Mouse (Mus musculus) limb, embryonic 12.5 days (tissue): ENCODE data around the gene Ano6. TPM values are rescaled to one million over a fixed set of nuclear protein-coding genes. Genes with fewer than 3 reads are reported as not detected.
"Not testable (repeated sequence)": the region's sequence is repeated elsewhere in the genome, so short reads cannot be mapped to it uniquely, and the experiment has no call there.

ENCODE experiments used
- ATAC-seq: fragments of 200-750 bp; cut with Nextera tagmentation; 2 replicates; pipeline ENCODE4 v1.8.0; 2017; ENCODE audit warnings: low read depth, moderate TSS enrichment; ENCODE audit not compliant: insufficient number of reproducible peaks, insufficient read depth, low FRiP score, low TSS enrichment
- H3K27ac ChIP-seq: fragments of 300-500 bp; sonication (generic); 2 replicates; pipeline ENCODE4 v1.5.1; 2016; ENCODE audit warnings: mild to moderate bottlenecking, moderate library complexity
- H3K27me3 ChIP-seq: fragments of 300-500 bp; sonication (generic); 2 replicates; pipeline ENCODE4 v1.6.1; 2016; ENCODE audit warnings: mild to moderate bottlenecking, moderate library complexity
- H3K36me3 ChIP-seq: fragments of 300-500 bp; sonication (generic); 2 replicates; pipeline ENCODE4 v1.6.1; 2016; ENCODE audit warnings: mild to moderate bottlenecking, moderate library complexity
- H3K4me1 ChIP-seq: fragments of 300-500 bp; sonication (generic); replicated peaks from 2 replicates; pipeline ENCODE4 v1.6.1; 2016
- H3K4me2 ChIP-seq: fragments of 300-500 bp; sonication (generic); 2 replicates; pipeline ENCODE4 v1.6.1; 2016; ENCODE audit warnings: mild to moderate bottlenecking, moderate library complexity
- H3K4me3 ChIP-seq: fragments of 300-500 bp; sonication (generic); replicated peaks from 2 replicates; pipeline ENCODE4 v1.5.1; 2016; ENCODE audit warnings: mild to moderate bottlenecking
- H3K9ac ChIP-seq: fragments of 300-500 bp; sonication (generic); replicated peaks from 2 replicates; pipeline ENCODE4 v1.6.1; 2016; ENCODE audit warnings: mild to moderate bottlenecking, moderate library complexity
- H3K9me3 ChIP-seq: fragments of 300-500 bp; sonication (generic); 2 replicates; pipeline ENCODE4 v1.6.1; 2016; ENCODE audit warnings: mild to moderate bottlenecking, moderate library complexity
- WGBS: fragments of 180-500 bp; shearing (Covaris S2); methylation state at CpG from one replicate; pipeline ENCODE4 v1.1.7; 2016; 5-methylcytosine and 5-hydroxymethylcytosine counted together
- polyA plus RNA-seq: library from polyadenylated mRNA; unstranded; fragments of >200 nt; fragmentation: Nextera tagmentation; extraction: Ambion mirVana; gene quantifications from 2 replicates; pipeline ENCODE4 v1.2.1, GENCODE M21; 2016

Ano6 gene
- polyA plus RNA-seq, 1 experiment from 2014 or later = 47.3 TPM

DNA sequence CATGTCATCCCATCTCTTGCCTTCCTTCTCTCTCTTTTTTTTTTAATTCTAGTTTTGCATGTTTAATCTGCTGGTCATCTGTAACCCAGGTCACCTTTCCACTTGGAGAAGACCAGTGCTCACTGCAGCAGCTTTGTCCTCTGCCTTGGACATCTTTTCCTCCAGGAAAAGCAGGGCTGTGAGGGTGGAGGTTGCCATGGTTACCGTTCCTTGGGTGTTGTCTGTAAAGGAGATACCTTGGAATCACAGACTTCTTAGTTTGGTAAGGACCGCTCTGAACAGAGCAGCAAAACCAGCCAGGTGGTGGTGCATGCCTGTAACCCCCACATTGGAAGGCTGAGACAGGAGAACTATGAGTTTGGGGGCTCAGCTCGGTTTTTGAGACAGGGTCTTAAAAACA is 26.9 kb downstream of the Ano6 start:
- Histone ChIP-seq H3K4me1 (peaks cover 6% of the 10 kb centered on the region), H3K4me3 (no peak overlapping the region), H3K27ac (no peak overlapping the region), H3K9me3 (no peaks in the 10 kb centered on the region), H3K9ac (no peak overlapping the region), H3K36me3 (peaks cover 9% of the 10 kb centered on the region), H3K27me3 (no peaks in the 10 kb centered on the region), H3K4me2 (no peak overlapping the region)
- ATAC-seq = no peak
- 81% methylated on average over 3 of the region's 3 CpGs for WGBS

DNA sequence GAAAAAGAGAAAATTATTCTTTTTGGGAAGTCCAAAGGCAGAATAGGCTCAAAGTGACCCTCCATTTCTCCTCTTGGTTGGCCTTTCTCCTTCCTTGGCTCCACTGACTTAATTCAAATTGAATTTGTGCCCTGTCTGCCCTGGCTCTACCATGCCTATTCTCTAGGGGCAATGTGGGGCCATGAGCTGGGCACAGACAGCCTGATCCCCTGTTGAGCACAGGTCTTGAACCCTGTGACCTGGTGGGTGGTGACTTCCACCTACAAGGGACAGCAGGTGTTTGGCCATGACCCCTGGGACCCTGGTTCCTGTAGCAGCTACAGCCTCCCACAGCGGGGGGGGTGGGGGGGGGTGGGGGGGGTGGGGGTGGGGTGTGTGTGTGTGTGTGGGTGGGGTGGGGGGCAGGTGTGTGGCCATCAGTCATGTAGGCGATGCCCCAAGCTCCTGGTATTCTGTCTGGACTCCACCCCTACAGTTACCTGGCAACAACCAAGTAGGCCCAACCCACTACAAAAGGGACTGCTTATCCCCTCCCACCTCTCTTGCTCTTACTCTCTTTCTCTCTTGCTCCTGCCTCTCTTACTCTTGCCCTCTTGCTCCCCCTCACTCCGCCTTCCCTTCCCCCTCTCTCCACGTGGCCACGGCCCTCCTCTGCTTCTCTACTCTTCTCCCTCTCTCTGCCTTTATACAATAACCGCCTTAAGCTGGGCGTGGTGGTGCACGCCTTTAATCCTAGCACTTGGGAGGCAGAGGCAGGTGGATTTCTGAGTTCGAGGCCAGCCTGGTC is 28.8 kb downstream of the Ano6 start:
- H3K4me2 ChIP-seq = no peak overlapping the region
- peaks cover 13% of the 10 kb centered on the region for H3K4me1 ChIP-seq
- H3K27me3 ChIP-seq = no peaks in the 10 kb centered on the region
- H3K27ac ChIP-seq = no peak overlapping the region
- H3K9ac ChIP-seq = no peak overlapping the region
- H3K36me3 ChIP-seq = no peaks in the 10 kb centered on the region; the same call in 1 of the 2 replicates
- no peak overlapping the region for H3K4me3 ChIP-seq
- no peak for ATAC-seq
- H3K9me3 ChIP-seq = no peaks in the 10 kb centered on the region
- WGBS = 85% methylated on average over 8 of the region's 9 CpGs

DNA sequence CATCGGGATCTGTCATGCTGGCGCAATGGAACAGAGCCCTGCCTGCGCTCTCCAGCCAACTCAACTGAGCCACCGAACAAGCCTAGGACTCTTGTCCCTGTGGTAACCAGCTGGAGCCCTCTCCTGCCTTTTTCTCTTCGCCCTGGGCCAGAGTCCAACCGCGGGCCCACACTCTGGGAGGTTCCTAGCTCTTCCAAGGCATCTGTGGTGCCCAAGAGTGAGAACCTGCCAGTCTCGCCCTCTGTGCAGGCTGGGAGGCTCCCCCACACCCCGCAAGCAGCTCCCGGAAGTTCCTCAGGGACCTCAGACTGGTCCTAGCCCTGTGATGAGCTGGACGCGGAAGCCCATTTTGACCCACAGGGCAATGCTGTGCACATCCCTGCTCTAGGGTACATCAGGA is 29.5 kb downstream of the Ano6 start:
- ATAC-seq = no peak

DNA sequence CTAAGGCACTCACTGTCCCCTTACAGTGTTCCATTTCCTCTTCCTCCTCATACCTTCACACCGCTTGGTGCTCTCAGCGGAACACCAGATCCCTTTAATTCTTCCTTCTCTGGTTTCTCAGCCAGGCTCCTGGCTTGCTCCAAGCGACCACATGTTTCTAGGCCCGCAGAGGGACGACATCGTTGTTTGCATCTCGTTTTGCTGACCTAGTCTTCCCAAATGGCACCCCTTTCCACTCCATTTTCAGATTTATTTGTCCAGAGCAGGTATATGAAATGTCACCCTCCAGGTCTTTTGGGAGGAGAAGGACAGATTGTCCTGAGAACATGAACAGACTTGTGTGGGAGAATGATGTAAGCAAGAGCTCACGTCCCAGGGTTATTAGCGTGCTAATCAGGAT is 30.0 kb downstream of the Ano6 start:
- no peak for ATAC-seq
- H3K27ac ChIP-seq = no peak overlapping the region

More for the DNA sequence above, 29.5 kb downstream of the Ano6 start:
- Histone ChIP-seq H3K4me3 (no peak overlapping the region), H3K36me3 (peaks cover 6% of the 10 kb centered on the region; the same call in 1 of the 2 replicates), H3K4me1 (peaks cover 13% of the 10 kb centered on the region), H3K9me3 (no peaks in the 10 kb centered on the region), H3K9ac (no peak overlapping the region), H3K27me3 (no peaks in the 10 kb centered on the region), H3K4me2 (no peak overlapping the region), H3K27ac (no peak overlapping the region)
- 93% methylated on average over 12 of the region's 12 CpGs for WGBS

DNA sequence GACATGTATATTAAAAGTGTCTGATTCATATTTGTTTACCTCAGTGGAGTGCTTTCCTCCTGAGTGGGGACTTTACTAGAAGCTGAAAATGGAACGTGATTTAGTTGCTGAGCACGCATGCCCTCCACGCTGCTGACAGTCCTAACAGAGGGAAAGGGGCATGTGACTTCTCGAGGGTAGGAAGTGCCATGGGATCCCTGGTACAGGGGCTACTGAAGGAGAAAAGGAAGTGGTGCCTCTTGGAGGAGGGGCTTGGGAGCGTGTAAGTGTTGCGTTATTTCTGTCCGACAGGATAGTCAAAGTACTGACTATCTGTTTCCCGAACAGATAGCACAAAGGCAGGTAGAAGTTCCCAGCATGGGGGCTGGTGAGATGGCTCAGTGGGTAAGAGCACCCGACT is 31.5 kb downstream of the Ano6 start:
- Histone ChIP-seq H3K27ac (no peak overlapping the region), H3K4me2 (no peak overlapping the region)

More for the DNA sequence above, 30.0 kb downstream of the Ano6 start:
- no peaks in the 10 kb centered on the region for H3K9me3 ChIP-seq
- no peak overlapping the region for H3K9ac ChIP-seq
- H3K27me3 ChIP-seq = no peaks in the 10 kb centered on the region
- H3K36me3 ChIP-seq = peaks cover 8% of the 10 kb centered on the region; the same call in 1 of the 2 replicates
- H3K4me1 ChIP-seq = peaks cover 13% of the 10 kb centered on the region
- no peak overlapping the region for H3K4me2 ChIP-seq
- no peak overlapping the region for H3K4me3 ChIP-seq
- 74% methylated on average over 9 of the region's 9 CpGs for WGBS

DNA sequence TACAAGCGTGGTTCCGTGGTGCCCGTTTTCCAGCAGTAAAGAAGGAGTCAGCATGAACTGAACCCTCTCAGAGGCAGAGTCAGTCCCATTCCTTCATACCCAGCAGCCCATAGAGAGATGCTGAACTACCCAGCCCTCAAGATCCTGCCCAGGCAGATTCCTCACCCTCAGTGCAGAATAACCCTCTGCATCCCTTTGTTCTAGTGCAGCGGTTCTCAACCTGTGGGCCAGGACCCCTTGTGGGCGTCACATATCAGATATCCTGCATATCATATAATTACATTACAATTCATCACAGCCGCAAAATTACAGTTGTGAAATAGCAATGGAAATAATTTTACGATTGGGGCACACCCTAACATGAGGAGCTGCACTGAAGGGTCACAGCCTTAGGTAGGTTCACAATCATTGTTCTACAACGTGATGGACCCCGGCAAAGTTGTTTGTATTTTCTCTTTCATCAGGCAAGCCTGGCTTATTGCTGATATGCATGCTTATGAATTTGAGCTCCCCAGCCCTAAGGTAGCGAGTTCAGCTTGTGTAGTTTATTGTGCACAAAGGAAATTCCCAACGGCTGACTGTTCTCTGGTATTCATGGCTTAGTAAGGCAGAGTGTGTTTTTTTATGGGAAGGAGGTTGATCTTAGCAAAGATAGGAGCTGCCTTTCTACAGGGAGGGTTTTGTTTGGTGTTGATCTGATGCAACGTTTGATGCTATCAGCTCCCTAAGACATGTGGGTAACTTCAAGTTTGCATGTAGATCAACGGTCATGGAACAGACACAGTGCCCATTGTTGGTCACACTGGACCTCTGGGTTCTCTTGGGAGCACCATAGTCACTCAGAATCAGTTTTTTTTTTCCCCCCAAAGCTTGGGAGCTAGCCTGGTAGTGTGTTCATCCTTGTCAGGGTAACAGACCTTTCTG is 33.0 kb downstream of the Ano6 start:
- no peak overlapping the region for H3K9ac ChIP-seq
- H3K36me3 ChIP-seq = peaks cover 8% of the 10 kb centered on the region; the same call in 1 of the 2 replicates
- WGBS = 87% methylated on average over 13 of the region's 13 CpGs
- no peak overlapping the region for H3K4me3 ChIP-seq
- H3K27ac ChIP-seq = no peak overlapping the region
- H3K4me2 ChIP-seq = no peak overlapping the region
- ATAC-seq = no peak
- no peaks in the 10 kb centered on the region for H3K9me3 ChIP-seq
- H3K4me1 ChIP-seq = peaks cover 29% of the 10 kb centered on the region
- H3K27me3 ChIP-seq = no peaks in the 10 kb centered on the region

More for the DNA sequence above, 31.5 kb downstream of the Ano6 start:
- no peaks in the 10 kb centered on the region for H3K9me3 ChIP-seq
- 94% methylated on average over 9 of the region's 9 CpGs for WGBS
- H3K27me3 ChIP-seq = no peaks in the 10 kb centered on the region
- H3K4me3 ChIP-seq = no peak overlapping the region
- no peak overlapping the region for H3K9ac ChIP-seq
- H3K36me3 ChIP-seq = peaks cover 8% of the 10 kb centered on the region; the same call in 1 of the 2 replicates
- no peak for ATAC-seq
- H3K4me1 ChIP-seq = peaks cover 13% of the 10 kb centered on the region

DNA sequence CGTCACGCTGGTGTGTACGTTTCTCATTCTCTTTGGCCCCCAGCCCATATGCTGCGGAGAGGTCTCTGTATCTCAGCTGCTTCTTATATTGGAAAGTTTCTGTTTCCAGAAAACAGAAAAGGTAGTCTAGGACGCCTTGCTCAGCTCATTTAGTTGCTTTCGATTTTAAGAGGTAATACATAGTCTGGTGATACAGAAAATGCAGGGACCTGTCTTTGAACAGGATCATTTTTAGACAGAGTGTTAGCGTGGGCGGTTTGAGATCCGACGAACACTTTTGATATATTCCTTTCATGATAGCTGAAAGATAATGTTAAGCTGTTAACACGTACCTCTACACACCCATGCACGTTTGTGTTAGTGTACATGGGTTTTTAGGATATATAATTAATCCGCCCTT is 35.9 kb downstream of the Ano6 start:
- ATAC-seq = no peak
- H3K27me3 ChIP-seq = no peaks in the 10 kb centered on the region
- H3K9me3 ChIP-seq = no peaks in the 10 kb centered on the region
- no peak overlapping the region for H3K9ac ChIP-seq
- peaks cover 51% of the 10 kb centered on the region for H3K4me1 ChIP-seq
- H3K4me2 ChIP-seq = no peak overlapping the region
- peaks cover 8% of the 10 kb centered on the region; the same call in 1 of the 2 replicates for H3K36me3 ChIP-seq
- no peak overlapping the region for H3K4me3 ChIP-seq
- no peak overlapping the region for H3K27ac ChIP-seq
- 89% methylated on average over 13 of the region's 13 CpGs for WGBS

DNA sequence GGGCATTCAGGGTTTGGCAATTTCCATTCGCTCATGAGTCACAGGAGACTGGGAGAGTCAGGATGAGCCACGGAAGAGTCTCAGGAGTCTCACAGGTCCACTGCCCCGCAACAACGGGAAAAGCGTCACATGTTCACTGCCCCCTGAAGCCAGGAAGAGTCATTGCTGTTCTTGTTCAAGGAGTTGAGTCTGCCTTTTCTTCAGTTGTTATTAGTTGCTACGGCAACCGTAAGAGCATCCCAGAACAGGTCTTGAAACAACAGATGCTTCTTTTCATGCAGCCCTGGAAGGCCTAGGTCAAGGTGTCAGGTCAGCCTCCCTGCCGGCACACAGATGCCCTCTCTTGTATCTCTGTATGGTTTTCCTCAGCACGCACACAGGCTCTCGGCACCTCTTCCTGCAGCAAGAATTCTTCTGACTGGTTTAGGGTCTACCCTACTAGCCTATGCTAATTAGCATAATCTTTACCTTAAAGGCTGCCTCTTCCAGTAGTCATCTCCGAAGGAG is 36.9 kb downstream of the Ano6 start:
- H3K4me3 ChIP-seq = no peak overlapping the region
- H3K27ac ChIP-seq = peak overlapping the region; percentile 45; the same call in 1 of the 2 replicates
- H3K9ac ChIP-seq = no peak overlapping the region
- no peak overlapping the region for H3K4me2 ChIP-seq
- peaks cover 8% of the 10 kb centered on the region; the same call in 1 of the 2 replicates for H3K36me3 ChIP-seq
- WGBS = 46% methylated on average over 11 of the region's 11 CpGs
- H3K9me3 ChIP-seq = no peaks in the 10 kb centered on the region
- no peak for ATAC-seq
- H3K4me1 ChIP-seq = peaks cover 51% of the 10 kb centered on the region
- H3K27me3 ChIP-seq = no peaks in the 10 kb centered on the region

DNA sequence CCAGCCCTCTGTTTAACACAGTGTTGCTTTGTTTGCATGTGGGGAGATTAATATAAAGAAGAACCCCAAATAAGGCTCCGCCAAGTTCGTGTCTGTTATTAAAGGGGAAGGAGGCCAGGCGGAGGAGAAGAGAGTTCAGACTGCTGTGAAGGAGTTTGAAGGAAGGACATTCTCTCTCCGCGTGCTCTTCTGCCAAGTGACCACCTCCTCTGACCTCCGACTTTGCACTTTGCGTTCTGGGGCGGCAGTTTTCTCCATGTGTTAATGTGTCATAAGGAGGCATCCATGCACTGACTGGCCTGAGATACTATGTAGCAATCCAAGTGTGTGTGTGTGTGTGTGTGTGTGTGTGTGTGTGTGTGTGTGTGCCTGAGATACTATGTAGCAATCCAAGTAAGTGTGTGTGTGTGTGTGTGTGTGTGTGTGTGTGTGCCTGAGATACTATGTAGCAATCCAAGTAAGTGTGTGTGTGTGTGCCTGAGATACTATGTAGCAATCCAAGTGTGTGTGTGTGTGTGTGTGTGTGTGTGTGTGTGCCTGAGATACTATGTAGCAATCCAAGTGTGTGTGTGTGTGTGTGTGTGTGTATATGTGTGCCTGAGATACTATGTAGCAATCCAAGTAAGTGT is 37.5 kb downstream of the Ano6 start:
- peaks cover 51% of the 10 kb centered on the region for H3K4me1 ChIP-seq
- WGBS = 76% methylated on average over 8 of the region's 8 CpGs
- ATAC-seq = not testable (repeated sequence)

DNA sequence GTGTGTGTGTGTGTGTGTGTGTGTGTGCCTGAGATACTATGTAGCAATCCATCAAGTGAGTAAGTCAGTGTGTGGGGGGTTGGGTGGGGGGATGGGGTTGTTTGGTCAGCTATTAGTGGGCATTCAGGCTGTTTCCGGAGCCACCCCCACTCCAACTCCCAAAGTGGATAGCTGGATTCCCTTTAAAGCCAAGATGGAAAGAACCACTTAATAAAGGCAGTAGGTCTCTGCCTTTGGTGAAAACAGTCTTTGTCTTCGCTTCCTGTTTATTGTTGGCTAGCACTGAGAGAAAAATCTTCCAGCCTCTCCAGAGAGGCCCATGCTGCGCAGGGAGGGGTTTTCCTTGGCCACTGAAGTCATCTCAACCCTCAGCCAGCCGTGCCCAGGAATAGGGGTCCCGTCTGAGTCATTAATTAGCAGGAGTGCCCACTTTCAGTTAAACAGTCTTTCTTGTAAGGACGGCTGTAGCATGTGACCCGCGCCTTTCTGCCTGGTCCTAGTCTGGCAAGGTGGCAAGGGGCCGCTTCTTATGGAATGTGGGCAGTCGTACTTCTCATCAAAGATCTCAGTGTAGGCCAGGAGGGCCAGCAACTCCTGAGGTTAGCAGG is 38.1 kb downstream of the Ano6 start:
- no peaks in the 10 kb centered on the region for H3K27me3 ChIP-seq
- no peak overlapping the region for H3K4me3 ChIP-seq
- WGBS = 37% methylated on average over 10 of the region's 10 CpGs
- peak overlapping the region; percentile 87 for H3K27ac ChIP-seq
- H3K4me2 ChIP-seq = peak overlapping the region; percentile 37
- peak; percentile 41; the same call in 1 of the 2 replicates for ATAC-seq
- peaks cover 47% of the 10 kb centered on the region for H3K4me1 ChIP-seq
- peaks cover 8% of the 10 kb centered on the region; the same call in 1 of the 2 replicates for H3K36me3 ChIP-seq
- H3K9me3 ChIP-seq = no peaks in the 10 kb centered on the region
- no peak overlapping the region for H3K9ac ChIP-seq

More for the DNA sequence above, 37.5 kb downstream of the Ano6 start:
- not testable (repeated sequence) for H3K9me3 ChIP-seq, H3K4me2 ChIP-seq, H3K9ac ChIP-seq, H3K27me3 ChIP-seq, H3K36me3 ChIP-seq, H3K4me3 ChIP-seq
- peak overlapping the region; percentile 45; the same call in 1 of the 2 replicates for H3K27ac ChIP-seq
